Mouse (Mus musculus) heart, postnatal 4 days (tissue): ENCODE results near the gene Alad. TPM values are rescaled to one million over a fixed set of nuclear protein-coding genes. Genes with fewer than 3 reads are reported as not detected.

Experiments used
- DNase-seq: peaks from one replicate; pipeline ENCODE4 v3.0.0; 2021
- total RNA-seq, 2 experiments: library from RNA; stranded (reverse); gene quantifications; 2 replicates each; pipeline ENCODE4 v1.2.3; 2021

Alad gene
- total RNA-seq, 2 experiments from 2014 or later = 63.8 to 69.8 TPM

DNA sequence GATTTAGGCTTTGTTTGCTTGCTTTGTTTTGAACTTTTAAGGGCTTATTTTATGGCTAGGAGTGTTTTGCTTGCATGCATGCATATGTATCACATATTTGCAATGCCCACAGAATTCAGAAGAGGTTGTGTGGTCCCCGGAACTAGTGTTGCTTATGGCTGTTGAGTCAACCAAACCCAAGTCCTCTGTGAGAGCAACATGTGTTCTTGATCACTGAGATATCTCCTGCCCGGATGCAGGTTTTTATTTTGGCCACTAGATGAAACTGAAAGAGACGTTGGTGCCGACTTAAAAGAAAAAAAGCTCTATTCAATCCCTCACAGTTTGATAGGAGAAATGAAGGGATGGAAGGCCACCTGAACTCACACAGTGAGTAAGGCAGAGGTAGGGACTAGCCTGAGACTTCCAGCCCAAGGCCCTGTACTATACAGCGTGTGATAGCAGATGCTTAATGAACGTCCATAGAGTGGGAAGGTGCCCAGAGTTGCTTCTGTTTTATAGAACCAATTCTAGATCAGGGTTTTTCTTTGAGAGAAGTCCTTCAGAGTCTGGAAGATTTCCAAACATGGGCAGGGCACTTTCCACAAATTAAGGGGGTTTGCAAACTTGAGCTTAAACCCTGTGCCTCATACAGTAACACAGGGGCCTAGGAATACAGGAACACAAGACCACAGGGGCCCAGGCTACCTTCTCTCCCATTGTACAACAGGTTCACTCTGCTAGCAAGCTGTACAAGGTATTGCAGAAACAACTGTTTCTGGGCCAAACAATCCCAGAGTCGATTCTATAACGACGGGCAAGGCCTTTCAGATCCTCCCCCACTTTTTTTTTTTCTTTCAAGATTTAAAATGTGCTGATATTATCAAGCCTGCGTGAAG, 1.9 kb downstream of the Alad start:
- DNase-seq = no peak

- no peak for DNase-seq
These were observed 2.7 kb downstream of the Alad start for GRCm38 (mm10) chr4:62517046-62517445.

DNA sequence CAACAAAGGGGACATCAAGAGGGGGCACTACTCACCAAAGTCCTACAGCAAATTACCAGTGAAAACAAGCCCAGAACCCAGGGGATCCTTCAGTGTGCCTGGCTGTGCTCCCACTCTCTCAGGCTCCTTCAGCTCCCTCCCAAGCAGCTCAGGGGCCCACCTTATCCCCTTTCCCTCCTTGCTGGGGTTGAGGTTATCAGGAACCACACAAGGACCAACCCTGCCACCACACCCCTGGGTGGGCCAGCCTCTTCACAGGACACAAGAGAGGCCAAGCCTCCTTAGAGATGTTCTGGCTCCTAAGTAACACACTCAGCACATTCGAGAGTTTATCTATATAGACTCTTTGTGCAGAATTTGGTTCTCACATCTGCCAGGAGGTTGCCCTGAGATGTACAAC, 3.1 kb downstream of the Alad start:
- no peak for DNase-seq

GRCm38 (mm10) chr4:62516079-62516478, 3.6 kb downstream of the Alad start:
- DNase-seq = peak; percentile 68

DNA sequence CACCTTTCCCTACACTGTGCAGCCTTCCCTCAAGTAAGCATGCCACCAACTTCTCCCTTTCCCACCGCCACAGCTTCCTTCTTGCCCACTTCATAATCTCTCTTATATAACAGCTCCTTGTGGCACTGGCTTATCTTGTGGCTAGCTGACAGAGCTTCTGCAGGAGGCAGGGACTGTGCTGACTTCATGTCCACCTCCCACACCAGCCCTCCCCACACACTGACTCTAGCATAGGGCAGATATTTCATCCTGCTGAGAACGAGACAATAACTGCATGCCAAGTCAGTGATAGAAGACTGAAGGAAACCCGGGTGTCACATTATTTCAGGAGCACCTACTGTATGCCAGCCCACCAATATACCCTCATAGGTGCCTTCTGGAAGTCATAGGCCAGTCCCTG, 4.2 kb downstream of the Alad start:
- DNase-seq = no peak

DNA sequence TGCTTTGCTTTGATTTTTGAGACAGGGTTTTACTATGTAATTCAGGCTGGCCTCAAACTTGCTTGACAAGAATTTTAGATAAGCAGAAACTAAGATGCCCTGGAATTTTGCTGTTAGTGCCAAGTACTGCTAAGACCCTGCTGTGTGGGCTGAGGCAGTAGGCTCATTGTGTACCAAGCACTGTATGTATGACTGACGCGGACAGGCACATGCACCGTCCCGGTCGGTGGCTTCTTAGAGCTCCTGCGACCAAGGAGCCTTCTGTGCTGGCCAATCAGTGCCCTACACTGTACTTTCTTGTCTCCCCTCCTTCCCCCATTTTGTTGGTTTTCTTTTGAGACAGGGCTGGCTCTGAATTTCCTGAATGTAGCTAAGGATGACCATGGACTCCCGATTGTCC, 4.7 kb downstream of the Alad start:
- no peak for DNase-seq

GRCm38 (mm10) chr4:62513998-62514506, 5.7 kb downstream of the Alad start:
- no peak for DNase-seq

- DNase-seq = no peak
These were observed 9.8 kb downstream of the Alad start for GRCm38 (mm10) chr4:62509946-62510345.

DNA sequence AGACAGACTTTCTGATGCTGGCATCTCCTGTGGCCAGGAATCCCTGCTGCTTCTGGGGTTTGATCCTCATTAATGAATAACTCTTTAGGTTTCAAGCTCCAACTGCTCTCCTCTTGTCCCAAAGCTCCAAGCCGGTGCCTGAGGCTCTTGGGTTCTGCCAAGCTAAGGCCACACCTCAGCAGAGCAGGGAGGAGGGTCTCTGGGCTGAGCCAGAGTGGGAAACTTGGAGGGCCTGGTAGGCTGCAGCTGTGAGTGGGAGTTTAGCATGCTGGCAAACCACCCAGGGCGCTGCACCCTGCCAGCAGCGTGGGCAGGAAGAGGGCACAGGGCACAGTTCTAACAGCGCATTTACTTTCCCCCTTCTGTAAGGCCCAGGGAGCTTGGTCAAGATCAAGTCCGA, 10.9 kb downstream of the Alad start:
- DNase-seq = no peak

DNA sequence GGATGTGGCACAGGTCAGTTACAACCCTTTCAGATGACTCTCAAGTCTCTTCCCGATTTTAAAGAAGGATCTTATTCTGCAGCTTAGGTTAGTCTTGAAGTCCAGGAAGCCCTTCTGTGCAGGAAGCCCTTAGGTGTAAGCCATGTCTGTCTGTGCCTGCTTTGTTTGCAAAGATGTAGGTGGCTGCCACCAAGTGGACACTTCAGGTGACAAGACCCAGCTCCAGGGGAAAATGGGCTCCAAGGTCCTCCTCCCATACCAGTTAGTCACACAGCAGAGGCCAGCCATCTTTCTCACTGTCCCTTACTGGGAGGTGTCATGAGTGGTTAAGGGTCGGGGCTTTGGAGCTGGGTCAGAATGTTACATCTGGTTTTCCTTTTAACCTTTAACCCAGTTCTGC, 12.9 kb downstream of the Alad start:
- peak; percentile 48 for DNase-seq

DNA sequence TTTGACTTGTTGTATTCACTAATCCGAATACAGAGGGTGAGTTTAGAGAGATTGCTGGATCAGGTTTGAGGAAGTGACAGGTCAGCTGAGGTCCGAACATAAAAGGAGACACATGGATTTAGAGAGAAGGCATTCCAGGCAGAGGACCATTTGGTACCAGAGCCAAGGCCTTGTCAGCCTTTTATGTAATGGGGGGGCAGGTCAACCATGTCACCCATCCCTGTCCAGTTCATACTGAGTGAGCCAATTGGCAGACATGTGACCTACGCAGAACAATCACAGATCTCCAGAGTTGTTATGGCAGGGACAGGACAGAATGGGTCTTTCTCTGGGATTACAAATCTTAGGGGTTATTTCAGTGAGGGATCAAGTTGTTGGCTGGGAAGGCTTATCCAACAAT, 13.7 kb downstream of the Alad start:
- DNase-seq = no peak

GRCm38 (mm10) chr4:62503374-62503970, 16.2 kb downstream of the Alad start, which contains the start of gene Hdhd3:
Hdhd3 (minus strand) TSS chr4:62503467.
- DNase-seq = no peak

- DNase-seq = no peak
These were observed 16.7 kb downstream of the Alad start for GRCm38 (mm10) chr4:62502969-62503368.

DNA sequence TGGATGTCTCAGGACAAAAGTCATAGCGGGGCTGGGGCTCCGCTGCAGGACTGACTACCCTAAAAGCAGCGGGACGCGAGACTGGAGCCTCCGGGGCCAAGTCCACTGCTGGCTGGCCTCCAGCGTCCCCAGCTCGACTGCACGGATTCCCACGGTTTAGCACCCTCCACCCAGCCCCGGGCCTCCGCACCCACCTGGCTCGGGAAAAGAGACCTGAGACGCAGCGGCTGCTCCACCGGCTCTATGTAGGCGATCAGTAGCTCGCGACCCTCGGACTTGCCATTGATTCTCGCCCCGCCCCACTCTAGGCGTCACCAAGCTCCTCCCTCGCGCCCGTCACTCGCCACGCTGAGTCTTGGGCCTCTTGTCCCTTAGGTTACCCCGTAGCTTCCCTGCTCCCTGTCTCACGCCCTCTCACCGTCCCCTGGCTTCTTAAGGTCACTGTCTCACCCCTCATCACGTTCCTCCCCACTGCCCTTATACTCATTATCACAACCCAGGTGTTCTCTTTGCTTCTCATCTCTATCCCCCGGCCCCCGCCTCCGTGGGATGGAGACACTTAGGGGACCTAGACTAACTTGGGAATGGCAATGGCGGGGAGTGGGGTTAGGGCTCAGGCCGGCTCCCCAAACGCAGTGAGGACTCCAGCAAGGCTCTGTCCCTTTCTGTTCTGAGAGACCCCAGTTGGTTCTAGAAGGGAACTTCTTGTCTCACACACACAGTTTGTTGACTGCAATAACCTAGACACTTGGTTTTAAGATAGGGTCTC, 17.6 kb downstream of the Alad start:
- DNase-seq = peak; percentile 92

DNA sequence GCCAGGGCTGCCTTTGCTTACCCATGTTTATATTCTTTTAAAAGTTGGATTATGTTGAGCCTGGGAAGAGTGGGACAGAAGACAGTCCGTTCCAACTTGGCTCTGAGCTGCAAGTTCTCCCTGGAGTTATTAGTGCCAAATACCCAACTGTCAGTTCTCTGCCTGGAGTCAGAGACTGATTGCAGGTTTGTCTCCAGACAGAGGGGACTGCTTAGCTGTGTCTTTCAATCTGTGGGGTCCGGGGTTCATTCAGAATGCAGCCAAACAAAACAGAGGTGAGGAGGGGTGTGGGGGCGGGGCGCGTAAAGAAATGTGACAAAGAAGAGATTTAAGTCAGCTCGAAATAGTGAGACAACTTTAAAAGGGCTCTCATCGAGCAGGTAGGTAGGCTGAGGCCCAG, 18.2 kb downstream of the Alad start:
- no peak for DNase-seq

DNA sequence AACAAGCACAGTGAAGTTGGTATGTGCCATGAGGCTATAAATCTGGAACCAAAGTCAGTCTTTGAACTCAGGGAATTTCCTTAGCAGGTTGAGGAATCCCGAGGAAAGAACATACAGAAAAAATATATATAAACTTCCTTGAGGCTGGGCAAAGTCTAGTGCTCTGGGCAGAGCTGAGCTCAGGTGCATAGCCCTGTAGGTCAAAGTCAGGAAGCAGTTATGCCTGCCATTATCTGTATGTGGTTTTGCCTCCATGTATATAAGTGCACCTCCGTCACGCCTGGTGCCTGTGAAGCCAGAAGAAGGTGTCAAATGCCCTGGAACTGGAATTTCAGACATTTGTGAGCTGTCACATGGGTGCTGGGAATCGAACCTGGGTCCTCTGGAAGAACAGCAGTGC, 18.9 kb downstream of the Alad start:
- no peak for DNase-seq

DNA sequence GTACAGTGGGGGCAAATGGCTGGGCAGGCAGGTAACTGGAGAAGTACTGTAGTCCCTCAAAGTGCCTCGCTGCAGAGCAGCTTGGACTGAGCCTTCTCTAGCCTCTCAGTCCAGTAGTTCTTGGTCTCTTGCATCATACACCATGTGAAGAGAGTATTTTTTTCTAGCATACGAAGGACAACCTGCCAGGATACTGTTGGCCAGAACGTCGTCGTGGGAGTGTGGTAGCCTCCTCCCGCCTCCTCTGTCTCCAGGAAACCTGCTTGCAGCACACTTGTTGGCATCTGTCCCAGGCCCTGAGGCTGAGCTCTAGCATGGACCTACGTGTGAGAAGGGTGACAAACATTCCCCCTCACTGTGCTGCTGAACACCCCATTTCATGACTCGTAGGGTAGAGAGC, 22.9 kb downstream of the Alad start:
- DNase-seq = peak; percentile 58

- DNase-seq = peak; percentile 77
These were observed 23.8 kb downstream of the Alad start for GRCm38 (mm10) chr4:62495946-62496345.

DNA sequence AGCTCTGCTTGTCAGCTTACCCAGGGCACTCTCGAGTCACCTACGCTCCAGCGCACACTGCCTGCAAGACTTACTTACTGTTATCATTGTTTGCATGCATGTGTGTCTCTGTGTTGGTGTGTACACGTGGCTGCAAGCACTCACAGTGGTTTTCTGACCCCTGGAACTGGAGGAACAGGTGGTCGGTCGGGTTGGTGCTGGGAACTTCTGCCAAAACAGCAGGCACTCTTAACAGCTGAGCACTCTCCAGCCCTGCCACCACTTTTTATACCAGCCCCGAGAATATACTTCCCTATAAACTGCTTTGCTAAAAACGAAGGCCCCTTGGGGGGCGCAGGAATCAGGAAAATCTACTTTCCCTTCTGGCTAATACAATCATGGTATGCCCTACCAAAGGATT, 25.5 kb downstream of the Alad start:
- DNase-seq = no peak

GRCm38 (mm10) chr4:62492682-62493081, 27.0 kb downstream of the Alad start:
- DNase-seq = no peak

DNA sequence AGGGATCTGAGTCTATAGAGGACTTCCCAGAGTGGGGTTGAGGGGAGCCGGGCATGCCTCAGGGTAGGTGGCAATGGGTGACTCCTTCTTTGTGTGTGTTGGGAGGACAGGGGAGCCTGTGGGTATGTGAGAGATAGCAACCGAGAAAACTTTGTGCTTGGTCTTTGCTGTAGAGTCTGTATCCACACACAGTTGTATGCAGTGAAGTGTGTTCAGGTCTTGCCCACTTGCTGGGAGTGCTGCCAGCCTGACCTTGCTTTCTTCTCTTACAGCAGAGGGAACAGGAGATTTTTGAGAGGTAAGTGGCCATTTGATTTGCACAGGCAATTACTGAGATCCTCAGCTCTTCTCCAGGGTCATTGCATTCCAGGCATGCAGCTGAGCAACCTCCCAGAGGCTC, 31.8 kb downstream of the Alad start:
- DNase-seq = no peak

DNA sequence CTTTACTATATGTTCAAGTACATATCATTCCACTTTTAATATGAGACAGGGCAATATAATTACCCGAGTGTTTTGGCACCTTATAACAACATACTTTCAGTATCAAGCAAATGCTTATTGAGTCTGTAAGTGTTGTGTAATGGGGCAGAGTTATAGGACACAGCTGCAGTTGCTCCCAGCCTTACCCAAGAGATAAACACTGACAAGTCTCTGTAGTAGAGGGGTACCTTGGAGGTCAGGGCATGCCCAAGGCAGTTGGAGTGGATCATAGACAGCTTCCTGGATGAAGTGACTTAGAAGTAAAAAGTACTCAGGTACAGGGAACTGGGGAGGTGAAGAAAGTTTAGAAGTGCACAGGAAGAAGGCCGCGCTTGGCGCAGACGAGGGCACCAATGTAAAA, 32.5 kb downstream of the Alad start:
- DNase-seq = no peak

GRCm38 (mm10) chr4:62486162-62486696, 33.5 kb downstream of the Alad start:
- no peak for DNase-seq
